Mouse (Mus musculus): ENCODE data around the gene Olfr887.

Olfr887 gene

DNA sequence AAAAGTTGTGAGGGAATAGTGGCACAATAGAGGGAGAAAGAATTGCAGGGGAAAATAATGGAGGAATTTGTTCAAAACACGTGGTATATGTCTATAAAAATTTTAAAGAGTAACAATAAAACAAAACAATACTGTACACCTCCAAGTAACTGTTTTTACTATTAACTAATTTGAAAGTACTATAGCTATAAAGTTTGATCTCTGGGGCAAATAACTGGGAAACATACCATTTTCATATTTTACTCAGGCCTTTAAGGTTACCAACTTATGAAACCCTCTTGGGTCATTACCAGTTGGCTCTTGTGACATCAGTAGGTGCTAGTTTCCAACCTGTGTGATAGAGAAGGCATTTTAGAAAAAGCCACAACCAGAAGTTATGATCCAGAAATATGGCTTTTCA lies at the start of gene Olfr887:
Gene Olfr887, plus strand, starts transcription at position 301 of the 400 bp plus-strand sequence.
- in situ Hi-C loops (cut with MboI, MseI) = no loop called here

DNA sequence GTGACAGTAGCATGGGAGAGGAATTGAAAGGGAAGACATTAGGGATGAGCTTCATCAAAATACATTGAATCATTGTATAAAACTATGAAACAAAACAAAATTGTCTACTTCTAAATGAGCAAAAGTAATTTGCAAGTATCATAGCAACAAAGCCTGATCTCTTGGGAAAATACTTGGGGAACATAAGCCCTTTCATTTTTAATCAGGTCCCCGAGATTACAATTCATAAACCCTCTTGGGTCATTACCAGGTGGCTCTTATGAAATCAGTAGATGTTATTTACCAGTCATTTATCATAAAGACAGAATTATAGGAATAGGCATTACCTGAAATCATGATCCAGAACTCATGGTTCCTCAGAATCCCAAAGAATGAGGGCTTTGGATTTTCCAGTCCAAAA lies 37.6 kb upstream of the Olfr887 start, which contains the start of gene Olfr884:
Gene Olfr884, plus strand, starts transcription at position 301 of the 400 bp plus-strand sequence.
- in situ Hi-C loops (cut with MboI, MseI) = loop anchor here (10.0 kb wide), 1 partner anchor 449 kb away; the partner anchor contains the start of gene Olfr907

DNA sequence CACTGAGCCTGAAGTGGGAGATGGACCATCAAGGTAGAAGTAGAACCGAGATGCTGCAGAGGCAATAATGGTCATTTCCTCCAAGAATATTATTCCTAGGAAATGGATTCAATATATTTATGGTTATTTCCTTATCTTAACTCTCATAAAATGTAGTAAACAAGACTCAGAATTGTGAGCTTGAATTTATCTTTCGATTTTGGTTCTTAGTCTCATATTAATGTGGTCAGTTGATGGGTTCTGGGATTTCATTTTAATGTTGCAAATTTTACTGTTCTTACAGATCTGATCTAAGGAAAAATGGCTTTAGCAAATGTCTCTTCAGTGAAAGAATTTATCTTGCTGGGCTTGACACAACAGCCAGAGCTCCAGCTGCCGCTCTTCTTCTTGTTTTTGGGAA lies 22.9 kb upstream of the Olfr887 start, which contains the start of gene Olfr885:
Gene Olfr885, plus strand, starts transcription at position 301 of the 400 bp plus-strand sequence.
- in situ Hi-C loops (cut with MboI, MseI) = no loop called here

GRCm38 (mm10) chr9:38107828-38108227 lies 24.0 kb downstream of the Olfr887 start, which contains the start of gene Olfr888:
TSS of gene Olfr888 (plus strand) at chr9:38108128.
- in situ Hi-C loops (cut with MboI, MseI) = no loop called here

- in situ Hi-C loops (cut with MboI, MseI) = no loop called here
These were observed 31.0 kb downstream of the Olfr887 start, which contains the start of gene Olfr889 for GRCm38 (mm10) chr9:38114898-38115297. TSS of gene Olfr889 (plus strand) at chr9:38115198.

Measured in T-helper 2 cell (primary cell).